Mouse (Mus musculus) right cerebral cortex, postnatal 4 days (tissue): Measurements from ENCODE around the gene N4bp1.

Source experiments
- DNase-seq: peaks from one replicate; pipeline ENCODE4 v3.0.0-alpha.2; 2022

Gene N4bp1

DNA sequence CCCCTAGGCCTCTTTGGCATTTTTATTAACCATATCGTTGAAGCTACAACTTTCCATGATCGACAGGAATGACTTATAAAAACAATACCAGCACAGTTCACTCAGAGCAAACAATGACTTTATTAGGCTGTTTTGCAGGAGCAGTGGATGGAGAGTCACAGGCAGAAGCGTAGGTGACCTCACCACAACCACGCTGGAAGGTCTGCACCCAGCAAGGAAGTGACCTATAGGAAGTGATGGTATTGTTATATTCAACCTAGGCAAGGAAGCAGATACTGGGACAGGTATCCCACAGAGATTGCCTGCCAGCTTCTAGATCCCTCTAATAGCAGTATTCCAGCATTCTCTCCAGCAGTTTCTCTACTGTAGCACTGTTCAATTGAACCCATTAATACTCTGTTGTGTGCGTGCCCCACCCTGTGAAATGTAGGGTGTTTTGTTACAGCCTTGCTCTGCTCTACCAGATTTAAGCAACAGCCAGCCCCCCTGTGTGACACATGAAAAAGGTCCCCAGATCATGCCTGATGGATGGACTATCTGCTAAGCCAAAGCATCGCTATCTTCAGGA, 9.2 kb upstream of the N4bp1 start:
- no peak for DNase-seq

DNA sequence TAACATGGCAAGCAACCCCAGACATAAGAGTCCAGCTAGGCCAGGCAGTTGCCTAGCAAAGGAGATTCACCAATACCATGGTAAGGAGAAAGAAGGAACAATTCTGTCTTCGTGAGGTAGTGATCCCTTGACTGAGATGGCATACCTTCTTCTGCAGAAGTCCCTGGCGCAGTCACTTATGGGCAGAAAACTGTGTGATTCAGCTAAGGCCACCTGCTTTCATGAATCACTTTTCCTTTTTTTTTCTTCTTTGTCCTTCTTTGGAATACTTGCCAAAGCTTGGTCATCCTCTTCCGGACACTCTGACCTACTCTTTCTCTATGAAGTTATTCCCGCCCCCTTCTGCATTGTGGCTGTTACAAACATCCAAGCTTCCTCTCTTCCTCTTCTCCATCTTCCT, 8.5 kb upstream of the N4bp1 start:
- DNase-seq, result no peak

DNA sequence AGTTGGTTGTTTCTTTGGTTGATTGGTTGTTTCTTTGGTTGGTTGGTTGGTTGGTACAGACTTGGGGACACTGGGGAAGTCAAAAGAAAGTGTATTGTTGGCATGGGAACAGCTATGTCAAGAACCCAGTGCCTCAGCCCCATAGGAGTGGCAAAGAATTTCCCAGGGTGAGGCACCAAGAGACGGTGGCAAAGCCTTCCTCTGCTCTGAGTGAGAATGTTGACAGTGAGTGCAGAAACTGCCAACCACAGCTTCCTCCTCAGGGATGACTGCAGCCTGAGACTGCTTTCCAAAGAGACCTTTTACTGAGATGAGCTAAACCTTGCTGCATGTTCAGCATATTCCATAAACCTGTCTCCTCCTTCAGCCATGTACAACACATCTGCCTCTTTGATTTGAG, 6.5 kb upstream of the N4bp1 start:
- DNase-seq, result no peak

DNA sequence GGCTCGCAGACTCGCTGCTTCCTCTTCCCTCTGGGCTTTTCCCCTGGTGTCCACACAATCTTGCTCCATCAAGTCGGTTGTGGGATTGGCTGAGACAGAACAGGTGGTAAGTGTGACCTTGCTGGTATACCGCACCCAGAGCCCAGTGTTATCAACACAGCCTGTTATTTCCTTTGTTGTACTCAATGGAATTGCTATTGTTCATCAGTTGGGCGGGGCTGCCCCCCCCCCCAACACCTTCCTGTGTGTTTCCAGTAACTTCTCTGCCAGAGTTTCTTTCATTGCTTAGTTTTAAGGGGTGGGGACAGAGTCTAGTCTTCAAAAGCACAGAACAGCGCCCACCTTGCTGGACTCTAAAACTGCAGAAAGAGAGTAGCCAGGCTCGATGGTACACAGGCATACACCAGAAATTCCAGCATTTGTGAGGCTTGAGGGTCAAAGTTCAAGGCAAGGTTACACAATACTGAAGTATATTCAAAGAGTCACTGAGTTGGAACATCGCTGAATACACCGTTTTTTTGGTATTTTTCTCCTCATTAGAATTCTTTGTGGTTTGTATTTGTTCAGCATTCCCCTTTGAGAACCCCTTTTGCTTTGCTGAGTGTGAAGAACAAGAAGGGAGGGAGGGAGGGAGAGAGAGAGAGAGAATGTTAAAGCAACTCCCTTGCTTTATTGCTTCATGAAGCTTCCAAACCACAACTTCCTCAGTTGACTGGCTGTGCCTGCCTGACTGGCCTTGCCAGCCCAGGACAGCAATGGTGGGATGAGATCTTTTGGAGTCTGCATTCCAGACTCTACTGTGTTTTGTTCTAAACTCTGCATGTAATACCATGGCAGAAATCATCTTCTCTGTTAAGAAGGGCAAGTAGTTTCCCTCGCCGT, 3.2 kb upstream of the N4bp1 start:
- no peak for DNase-seq

DNA sequence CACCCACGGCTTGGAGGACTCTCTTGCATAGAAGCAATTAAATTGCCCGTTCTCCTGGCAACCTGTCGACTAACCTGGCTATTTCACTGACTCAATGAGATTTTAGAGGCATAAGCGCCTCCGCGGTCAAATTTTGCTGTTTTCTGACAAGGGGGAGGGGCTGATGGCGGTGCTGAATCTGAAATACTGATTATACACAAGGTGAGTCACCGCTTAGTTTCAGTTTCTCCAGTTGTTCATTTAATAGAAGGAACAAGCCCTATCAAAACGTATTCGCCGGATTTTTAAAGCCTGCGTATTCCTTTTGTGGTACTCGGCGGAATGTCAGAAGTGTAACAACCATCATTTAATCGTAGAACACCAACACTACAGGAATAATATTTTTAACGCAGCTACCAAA, 991 bp downstream of the N4bp1 start:
- no peak for DNase-seq

DNA sequence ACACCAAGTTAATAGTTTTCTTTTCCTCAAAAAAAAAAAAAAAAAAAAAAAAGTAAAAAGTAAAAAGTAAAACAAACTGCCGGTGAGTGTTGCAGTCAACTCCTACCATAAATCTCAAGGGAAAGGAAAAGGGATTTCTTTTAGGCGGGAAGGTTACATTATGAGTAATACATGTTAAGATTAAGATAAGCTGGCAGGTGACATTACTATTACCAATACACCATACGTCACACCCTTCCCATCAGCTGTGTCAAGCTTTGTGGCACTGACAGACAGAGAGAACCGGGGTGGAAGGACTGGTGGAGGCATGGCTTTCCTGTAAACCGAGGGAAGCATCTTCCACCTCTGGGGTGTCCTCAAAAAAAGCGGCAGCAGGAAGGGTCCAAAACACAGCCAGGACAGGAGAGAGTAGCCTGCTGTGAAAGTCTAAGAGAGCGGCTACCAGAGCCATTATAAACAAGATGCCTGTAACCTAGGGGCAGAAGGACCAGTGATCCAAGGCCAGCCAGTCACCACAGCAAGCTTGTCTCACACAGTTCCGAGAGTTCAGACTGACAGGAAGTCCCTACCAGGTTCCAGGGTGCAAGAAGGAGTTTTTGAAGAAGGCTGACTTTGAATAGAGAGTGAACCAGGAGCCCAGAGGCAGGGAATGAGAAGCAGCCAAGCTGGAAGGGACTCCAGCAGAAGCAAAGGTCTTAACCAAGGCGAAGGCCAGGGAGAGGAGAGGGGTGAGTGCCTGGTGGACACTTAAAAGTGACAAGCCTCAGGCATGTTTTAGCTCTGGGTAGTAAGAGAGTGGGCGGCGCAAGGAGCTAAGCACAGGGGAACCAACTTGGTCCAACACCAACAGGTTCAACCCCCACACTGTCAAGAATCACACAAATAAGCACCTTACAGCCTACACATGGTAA, 2.2 kb downstream of the N4bp1 start:
- no peak for DNase-seq

DNA sequence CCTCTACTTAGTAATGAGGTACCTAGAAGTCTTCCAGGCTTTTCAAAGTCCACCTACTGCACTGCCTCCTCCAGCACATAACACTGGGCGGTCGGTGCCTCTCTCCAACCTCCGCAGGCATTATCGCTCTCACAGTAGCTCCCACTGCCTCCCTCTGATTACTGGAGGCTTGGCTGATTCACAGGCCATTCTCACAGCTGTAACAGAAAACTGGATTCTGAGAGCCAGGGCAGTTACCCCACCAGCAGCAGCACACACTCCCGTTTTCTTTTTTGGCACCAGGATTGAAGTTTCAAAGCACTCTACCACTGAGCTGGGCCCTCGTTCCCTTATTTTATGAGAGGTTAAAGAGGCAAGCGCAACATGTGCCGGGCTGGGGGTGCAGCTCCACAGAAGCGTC, 3.1 kb downstream of the N4bp1 start:
- no peak for DNase-seq

DNA sequence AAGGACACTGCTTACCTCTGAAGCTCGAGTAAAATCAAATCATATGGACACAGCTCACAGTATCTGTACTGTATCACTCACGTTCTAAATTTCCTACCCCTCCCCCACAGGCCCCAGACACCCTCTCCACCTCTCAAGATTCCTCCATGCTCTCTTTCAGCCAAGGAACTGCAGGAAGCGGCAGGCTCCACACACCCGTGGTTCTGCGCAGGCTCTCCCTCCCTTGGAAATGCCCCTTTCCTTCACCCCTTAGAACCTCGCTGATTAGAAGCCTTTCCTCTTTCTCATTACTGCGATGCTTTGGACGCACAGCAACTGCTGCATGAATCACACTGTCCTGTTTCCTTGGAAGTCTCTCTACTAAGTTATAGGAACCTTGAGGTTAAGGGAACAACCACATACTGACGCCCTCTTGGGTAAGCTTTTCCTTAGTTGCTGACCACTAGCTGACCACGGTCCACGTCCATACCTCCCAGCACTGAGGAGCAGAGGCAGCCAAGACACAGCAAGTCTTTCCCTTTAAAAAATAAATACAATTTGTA, 3.9 kb downstream of the N4bp1 start:
- DNase-seq, result no peak

DNA sequence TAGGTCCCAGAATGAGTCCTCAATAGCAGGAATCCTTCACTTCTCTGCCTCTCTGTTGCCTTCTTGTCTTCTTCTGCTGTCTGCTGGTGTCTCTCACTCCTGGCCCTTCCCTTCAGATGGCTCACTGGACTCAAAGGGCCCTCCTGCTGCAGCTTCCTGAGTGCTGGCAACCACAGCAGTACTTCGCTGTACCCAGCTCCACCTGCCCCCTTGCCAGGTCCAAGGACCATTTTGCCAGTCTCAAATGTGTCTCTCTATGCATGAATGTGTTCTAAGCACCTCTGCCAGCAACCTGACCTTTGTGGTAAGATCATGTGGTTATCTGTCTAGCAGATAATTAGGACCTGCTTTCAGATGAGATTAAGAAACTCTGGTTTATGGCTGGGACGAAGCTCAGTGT, 8.2 kb downstream of the N4bp1 start:
- no peak for DNase-seq

DNA sequence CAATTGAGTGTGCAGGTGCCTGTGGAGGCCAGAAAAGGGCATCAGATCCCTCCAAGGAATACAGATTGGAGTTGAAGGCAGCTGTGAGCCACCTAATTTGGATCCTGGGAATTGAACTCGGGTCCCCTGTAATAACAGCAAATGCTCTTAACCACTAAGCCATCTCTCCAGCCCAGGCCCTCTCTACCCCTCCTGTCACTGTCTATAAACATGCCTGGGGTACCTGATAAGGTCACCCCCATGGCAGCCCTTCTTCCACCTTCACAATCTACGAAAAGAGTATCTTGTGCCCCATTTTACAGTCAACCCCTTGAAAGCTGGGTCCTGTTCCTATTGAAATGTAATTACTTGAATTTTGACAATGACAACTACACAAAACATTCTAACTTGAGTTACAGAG, 11.0 kb downstream of the N4bp1 start:
- DNase-seq, result no peak

DNA sequence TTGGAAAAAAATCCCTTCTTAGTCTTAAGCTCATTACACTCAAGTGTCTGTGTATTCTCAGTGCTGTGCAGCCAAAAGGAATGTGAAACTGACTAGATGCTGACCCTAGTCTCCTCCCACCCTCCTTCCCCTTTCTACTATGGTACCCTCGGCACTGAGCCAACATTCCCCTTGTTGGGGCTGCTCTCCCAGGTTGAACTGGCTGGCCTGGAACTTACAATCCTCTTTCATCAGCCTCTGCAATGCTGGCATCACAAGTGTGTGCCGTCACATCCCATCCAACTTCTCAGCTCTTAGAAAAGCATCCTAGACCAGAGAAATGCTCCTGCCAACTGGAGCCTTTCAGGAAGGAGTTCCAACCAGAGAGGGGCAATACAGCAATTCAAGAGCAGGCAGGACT, 11.9 kb downstream of the N4bp1 start:
- DNase-seq, result peak; percentile 56

DNA sequence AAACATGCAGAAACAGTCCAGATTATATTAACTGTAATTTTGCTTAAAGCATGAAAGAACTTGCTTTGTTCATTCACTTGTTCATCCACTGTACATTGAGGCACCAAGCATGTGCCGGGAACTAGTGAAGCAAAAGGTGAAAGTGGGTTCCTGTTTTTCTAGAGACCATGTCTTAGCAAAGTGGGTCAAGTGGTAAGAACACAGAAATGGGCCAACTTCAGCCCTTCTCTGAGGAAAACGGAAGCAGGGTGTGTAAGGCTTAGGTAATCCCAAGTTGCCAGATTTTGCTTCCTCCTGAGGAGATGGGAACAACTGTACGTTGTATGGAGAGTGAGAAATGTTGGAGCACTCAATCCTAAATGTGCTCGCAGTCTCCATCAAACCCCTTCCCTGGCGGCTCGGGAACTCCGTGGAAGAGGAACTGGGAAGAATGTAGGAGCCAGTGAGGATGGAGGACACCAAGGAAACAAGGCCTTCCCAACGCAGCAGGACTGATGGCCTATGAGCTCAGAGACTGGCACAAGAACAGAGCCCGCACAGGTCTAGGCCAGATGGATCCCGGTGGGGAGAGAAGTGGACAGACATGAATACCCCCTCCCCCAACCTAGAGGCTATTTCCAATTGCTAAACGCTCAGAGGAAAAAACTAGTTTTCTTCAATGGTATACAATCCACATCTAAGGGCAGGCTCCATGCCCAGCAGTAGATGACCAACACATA, 12.8 kb downstream of the N4bp1 start:
- DNase-seq, result no peak

DNA sequence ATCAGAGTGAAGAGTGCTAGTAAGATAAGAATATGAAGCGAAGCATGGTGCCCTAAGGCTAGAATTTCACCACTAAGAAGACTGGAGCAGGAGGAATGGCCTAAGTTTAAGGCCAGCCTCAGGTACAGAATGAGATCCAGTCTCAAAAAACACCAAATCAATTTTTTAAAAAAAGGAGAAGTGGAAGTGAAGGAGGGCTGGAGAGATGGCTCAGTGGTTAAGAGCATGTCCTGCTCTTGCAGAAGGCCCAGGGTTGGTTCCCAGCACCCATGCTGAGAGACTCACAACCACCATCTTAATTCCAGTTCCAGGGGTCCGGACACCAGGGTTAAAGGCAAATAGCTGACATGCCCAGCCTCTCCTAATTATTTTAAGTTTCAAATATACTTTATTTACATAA, 13.6 kb downstream of the N4bp1 start:
- no peak for DNase-seq

DNA sequence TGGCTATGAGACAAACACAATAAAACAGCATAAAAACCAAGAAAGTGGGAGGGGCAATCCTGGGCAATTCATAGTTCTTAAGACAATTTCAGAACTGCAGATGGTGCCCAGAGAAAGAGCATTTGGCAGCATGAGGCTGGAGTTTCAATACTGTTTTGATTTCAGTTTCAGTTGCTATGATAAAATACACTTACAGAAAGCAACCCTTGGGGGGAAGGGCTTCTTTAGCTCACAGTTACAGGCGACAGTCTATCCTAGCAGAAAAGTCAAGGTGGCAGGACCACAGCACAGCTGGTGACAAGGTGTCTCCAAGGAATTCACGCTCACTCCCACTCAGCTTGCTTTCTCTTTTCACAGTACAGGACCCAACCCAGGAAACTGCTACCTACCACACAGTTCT, 14.3 kb downstream of the N4bp1 start:
- no peak for DNase-seq

DNA sequence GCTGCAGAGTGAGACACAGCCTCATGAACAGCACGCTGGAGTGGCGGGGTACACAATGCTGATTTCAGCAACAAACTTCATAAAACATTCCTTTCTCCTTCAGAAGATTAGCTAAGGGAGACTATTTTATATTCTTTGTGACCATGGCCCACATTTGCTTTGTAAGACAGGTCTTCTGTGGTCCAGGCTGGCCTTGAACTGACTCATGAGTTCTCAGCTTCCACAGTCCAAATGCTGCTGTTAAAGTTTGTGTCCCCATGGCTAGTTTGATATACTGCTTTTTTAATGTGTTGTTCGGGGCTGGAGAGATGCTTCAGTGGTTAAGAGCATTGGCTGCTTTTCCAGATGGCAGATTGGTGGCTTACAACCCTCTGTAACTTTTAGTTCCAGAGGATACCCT, 17.0 kb downstream of the N4bp1 start:
- no peak for DNase-seq

DNA sequence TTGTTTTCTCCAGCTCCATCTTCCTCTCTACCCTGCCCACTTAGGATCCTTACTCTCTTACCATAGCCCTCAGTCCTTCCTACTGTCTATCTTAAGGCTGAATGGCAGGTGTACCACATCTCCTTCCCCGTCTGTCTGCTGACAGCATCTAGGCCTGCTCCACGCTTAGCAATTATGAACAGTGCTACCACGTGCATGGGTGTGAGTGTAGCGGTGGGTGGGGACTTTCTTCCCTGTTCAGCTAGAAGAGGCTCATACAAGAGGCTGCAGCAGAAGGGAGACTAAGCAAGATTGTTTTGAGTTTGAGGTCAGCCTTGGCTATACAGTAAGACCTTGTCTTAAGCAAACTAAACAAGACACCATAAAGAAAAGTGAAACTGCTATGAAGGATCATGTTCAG, 20.3 kb downstream of the N4bp1 start:
- no peak for DNase-seq

DNA sequence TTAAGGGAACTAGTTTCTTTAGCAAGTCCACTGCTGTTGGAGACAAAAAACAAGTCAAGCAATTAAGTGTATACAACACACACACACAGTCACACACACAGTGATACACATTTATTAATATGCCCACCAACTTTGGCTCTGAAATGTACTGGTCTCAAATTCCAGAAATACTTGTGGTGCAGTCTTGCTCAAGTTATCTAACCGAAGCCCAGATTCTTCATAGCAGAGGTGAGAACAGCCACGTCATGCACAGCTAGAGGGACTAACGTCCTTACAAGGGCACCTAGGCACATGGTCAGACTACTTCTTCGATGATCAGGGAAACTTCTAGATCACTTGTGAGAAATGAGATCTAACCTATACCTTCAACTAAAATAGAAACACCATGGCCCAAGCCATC, 22.2 kb downstream of the N4bp1 start:
- DNase-seq, result no peak

DNA sequence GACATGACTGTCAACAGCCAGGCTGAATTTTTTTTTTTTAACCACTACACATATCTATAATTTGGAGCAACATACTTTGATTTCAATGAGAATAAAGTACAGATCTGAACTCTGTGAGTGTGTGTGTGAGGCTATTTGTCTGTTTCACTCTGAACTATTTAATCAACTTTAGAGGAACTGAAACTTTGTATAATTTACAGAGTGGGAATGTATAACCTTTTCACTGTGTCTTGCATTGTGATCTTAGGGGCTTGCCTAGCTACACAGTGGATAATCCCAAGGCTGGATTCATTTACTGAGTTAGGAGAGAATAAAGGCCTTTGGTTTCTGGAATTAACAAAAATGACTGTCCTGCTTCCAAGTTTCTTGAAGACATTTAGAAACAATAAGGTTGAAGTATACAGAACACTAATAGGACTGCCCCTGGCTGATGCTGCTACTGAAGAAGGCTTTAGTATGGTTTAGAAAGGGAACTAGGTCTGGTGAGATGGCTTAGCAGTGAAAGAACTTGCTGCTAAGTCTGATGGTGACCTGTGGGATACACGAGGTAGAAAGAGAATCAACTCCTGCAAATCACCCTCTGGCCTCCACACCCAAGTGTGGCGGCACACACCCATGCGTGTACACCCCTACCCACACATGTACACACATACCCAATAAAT, 22.8 kb downstream of the N4bp1 start:
- no peak for DNase-seq

DNA sequence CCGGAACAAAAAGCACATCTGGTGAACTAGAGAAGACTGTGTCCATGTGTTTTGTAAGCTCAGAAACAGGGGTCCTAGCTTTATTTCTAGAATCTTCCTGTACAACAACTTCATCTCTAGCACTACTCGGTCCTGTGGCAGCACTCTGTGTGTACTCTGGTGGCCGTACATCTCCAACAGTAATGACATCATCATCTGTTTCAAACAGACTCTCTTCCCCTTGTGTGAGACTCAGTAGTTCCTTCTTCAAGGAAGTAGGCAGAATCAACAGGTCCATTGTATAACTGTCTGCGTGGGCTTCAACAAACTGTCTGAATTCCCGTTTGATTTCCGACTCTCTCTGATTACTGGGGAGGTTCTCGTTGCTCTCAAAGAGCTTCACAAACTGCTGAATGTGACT, 23.5 kb downstream of the N4bp1 start:
- no peak for DNase-seq

DNA sequence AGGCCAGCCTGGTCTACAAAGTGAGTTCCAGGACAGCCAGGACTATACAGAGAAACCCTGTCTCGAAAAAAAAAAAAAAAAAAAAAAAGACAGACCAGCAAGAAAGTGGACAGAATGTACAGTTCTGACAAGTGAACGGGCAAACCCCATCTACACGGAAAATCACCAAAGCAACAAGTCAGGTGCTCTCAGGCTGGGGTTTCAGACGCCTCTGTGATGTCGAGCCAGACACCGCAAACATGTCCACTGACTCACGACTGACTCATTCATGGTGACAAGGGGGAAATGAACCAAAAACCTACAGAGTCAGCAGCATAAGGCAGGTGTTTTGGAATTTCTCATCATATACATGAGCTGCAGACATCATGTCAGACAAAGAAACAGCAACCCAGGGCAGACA, 28.8 kb downstream of the N4bp1 start:
- DNase-seq, result no peak

DNA sequence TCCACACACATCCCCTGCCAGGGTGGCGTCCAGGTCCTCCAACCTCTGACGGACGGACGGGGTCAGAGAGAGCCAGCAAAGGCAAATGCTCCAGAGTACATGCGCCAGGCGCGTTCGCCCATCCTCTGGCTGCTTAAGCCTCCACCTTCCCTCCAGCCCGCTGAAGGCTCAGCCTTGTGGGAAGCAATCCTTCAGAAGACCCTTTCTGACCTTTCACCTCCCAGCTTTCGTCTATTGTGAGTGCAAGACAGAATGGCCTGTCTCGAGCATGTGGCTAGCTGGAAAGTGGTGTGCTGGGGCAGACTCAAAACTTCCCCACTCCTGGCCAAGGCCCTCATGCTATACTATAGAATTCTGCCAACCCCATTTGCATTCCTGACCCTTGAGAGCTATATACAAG, 30.4 kb downstream of the N4bp1 start:
- DNase-seq, result no peak

DNA sequence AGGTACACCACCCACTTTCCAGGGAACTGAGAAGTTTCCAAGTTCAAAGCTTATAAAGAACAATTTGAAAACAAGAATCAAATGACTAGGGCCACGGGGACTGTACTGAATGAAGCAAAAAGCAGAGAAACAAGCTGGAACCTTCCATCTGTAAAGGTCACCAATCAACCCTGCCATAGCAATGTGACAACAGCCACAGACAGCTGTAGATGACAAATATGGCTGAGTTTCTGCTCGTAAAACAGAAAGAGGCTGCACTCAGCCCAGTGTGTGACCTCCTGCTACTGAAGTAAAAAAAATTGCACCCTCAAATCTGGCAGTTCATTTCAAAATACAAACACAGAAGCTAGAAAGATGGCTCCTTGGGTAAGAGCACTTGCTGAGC, 31.1 kb downstream of the N4bp1 start:
- no peak for DNase-seq
